Mouse (Mus musculus) neural tube, embryonic 13.5 days (tissue): Measurements from ENCODE around the gene Iqschfp. TPM values are rescaled to one million over a fixed set of nuclear protein-coding genes. Genes with fewer than 3 reads are reported as not detected.

Experiments
- ATAC-seq: fragments of 200-750 bp; cut with Nextera tagmentation; 2 replicates; pipeline ENCODE4 v1.8.0; 2017; ENCODE audit warnings: low read depth, mild to moderate bottlenecking, moderate TSS enrichment, moderate library complexity
- H3K27ac ChIP-seq: fragments of 300-500 bp; sonication (generic); replicated peaks from 2 replicates; pipeline ENCODE4 v1.5.1; 2015; ENCODE audit warnings: moderate library complexity, mild to moderate bottlenecking, inconsistent platforms
- H3K27me3 ChIP-seq: fragments of 300-500 bp; sonication (generic); 2 replicates; pipeline ENCODE4 v1.6.1; 2015; ENCODE audit warnings: mild to moderate bottlenecking, inconsistent platforms
- H3K36me3 ChIP-seq: fragments of 300-500 bp; sonication (generic); 2 replicates; pipeline ENCODE4 v1.6.1; 2015; ENCODE audit warnings: mild to moderate bottlenecking, inconsistent platforms
- H3K4me1 ChIP-seq: fragments of 300-500 bp; sonication (generic); replicated peaks from 2 replicates; pipeline ENCODE4 v1.6.1; 2015; ENCODE audit warnings: inconsistent platforms
- H3K4me2 ChIP-seq: fragments of 300-500 bp; sonication (generic); 2 replicates; pipeline ENCODE4 v1.6.1; 2015; ENCODE audit warnings: inconsistent platforms, mild to moderate bottlenecking, moderate library complexity
- H3K4me3 ChIP-seq: fragments of 300-500 bp; sonication (generic); 2 replicates; pipeline ENCODE4 v1.5.1; 2015; ENCODE audit warnings: mild to moderate bottlenecking, inconsistent platforms
- H3K9ac ChIP-seq: fragments of 300-500 bp; sonication (generic); 2 replicates; pipeline ENCODE4 v1.6.1; 2015; ENCODE audit warnings: moderate library complexity, mild to moderate bottlenecking, inconsistent platforms
- H3K9me3 ChIP-seq: fragments of 300-500 bp; sonication (generic); 2 replicates; pipeline ENCODE4 v1.6.1; 2016; ENCODE audit warnings: inconsistent platforms
- WGBS: fragments of 180-500 bp; shearing (Covaris S2); methylation state at CpG from one replicate; pipeline ENCODE4 v1.1.7; 2015; 5-methylcytosine and 5-hydroxymethylcytosine counted together
- polyA plus RNA-seq: library from polyadenylated mRNA; unstranded; fragments of >200 nt; fragmentation: Nextera tagmentation; extraction: Ambion mirVana; gene quantifications from 2 replicates; pipeline ENCODE4 v1.2.1, GENCODE M21; 2015

Iqschfp gene
- polyA plus RNA-seq, 1 experiment from 2014 or later: 4.1 TPM

DNA sequence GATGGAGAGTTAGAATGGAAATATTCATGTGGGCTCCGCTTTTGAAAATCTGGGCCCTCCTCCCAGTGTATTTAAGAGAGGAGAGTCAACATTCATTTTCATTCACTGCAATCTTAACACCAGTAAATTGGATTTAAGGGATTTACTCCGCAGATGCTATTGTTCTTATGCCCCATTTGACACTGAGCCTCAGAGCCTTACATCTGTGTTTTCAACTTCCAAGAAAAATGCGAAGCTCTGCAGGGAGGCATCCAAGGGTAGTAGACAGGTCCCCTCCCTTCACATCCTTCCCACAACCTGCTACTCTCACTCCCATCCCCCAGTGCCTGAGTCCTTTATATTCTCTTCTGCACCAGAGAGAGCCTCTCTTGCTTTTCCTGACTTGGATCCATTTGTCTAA is 68.1 kb downstream of the Iqschfp start:
- H3K27ac ChIP-seq: peak overlapping the region; percentile 62
- no peak overlapping the region for H3K4me3 ChIP-seq
- WGBS: 36% methylated on average over 3 of the region's 3 CpGs
- no peaks in the 10 kb centered on the region for H3K9me3 ChIP-seq
- H3K4me2 ChIP-seq: no peak overlapping the region
- H3K9ac ChIP-seq: no peak overlapping the region
- no peaks in the 10 kb centered on the region for H3K36me3 ChIP-seq
- peaks cover 19% of the 10 kb centered on the region for H3K4me1 ChIP-seq
- H3K27me3 ChIP-seq: no peaks in the 10 kb centered on the region
- 0 out of 2 replicates have a peak, but pooled peaks have one; percentile 55 for ATAC-seq

DNA sequence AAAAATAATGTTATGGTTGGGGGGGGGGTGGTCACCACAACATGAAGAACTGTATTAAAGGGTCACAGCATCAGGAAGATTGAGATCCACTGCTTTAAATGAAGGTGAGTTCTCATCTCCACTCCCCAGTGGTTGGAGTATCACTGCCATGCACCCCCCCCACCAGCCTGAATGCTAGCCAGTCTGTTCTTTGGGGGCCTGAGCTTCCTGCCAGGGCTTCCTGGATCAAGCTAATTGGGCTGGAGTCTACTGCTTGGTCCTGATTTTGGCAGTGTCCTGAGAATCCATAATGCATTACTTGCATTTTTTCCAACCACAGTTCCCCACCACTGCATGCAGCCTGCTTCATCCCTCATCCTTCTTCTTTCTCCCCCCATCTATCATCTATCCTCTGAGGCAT is 68.7 kb downstream of the Iqschfp start:
- H3K9ac ChIP-seq: no peak overlapping the region
- no peak overlapping the region for H3K4me3 ChIP-seq
- peaks cover 19% of the 10 kb centered on the region for H3K4me1 ChIP-seq
- no peak overlapping the region for H3K4me2 ChIP-seq
- no peaks in the 10 kb centered on the region for H3K27me3 ChIP-seq
- H3K27ac ChIP-seq: no peak overlapping the region
- ATAC-seq: no peak
- no peaks in the 10 kb centered on the region for H3K9me3 ChIP-seq
- H3K36me3 ChIP-seq: no peaks in the 10 kb centered on the region

DNA sequence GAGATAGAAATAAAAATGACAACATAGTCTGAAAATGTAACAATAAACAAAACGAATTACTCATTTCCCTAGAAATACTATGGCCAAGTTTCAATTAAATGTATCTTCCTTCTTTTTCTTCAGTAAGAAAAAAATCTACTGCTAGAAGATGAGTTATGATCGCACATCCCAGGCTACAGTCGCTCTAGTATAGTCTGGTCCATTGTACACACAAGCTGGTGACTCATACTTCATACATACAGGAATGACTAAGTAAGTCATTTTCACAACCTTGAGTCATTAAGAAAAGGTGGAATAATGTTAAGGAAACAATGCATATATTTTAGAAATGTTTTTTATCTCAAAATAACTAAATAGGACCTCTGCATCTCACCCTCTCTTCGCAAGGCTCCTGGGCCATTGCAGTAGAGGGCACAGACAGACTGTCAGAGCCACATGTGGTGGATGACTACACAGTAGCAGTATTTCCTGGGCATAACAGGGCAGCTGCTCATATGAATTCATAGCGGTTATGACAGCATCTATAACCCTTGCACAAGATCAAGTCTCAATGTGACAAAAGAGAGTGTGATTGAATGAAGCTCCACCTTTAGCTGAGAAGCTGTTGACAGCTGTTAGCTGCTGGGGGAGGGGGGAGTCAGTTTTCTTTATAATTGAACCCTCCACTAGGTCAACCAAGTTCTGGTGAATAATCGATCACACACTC is 70.1 kb downstream of the Iqschfp start:
- H3K4me1 ChIP-seq: peaks cover 19% of the 10 kb centered on the region
- ATAC-seq: no peak
- H3K9ac ChIP-seq: no peak overlapping the region
- H3K4me2 ChIP-seq: no peak overlapping the region
- no peaks in the 10 kb centered on the region for H3K36me3 ChIP-seq
- no peaks in the 10 kb centered on the region for H3K9me3 ChIP-seq
- H3K4me3 ChIP-seq: no peak overlapping the region
- no peaks in the 10 kb centered on the region for H3K27me3 ChIP-seq
- H3K27ac ChIP-seq: no peak overlapping the region
- 89% methylated on average over 6 of the region's 6 CpGs for WGBS

DNA sequence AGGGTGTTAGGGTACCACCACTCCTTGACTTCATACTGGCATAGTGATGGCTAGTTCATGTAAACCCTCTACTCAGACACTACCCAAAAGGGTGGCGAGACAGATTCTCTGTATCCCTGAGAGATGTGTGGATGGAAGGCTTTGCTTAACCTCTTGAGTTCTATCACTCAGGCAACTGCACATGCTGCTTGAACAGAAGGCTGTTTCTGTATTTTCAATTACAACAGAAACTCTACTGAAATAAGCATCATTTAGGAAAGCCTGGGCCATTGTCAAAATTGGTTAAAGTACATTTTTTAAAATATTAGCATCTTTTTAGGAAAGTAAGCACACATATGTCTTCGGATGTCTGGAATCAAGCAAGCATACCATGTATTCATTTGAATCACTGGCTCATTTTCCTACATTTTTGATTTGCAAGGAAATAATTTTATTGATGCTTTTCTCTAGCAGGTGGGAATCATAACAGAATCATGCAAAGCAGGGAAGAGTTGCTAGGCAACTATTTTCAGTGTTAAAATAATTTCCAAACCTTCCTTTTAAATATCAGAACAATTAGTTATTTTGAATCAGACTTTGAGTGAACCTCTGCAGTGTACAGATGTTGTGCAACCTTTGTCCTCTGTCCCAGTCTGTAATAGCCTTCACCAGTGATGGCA is 82.4 kb downstream of the Iqschfp start:
- H3K4me3 ChIP-seq: no peak overlapping the region
- no peaks in the 10 kb centered on the region for H3K9me3 ChIP-seq
- H3K36me3 ChIP-seq: no peaks in the 10 kb centered on the region
- no peak for ATAC-seq
- WGBS: 95% methylated on average over 2 of the region's 2 CpGs
- H3K27ac ChIP-seq: no peak overlapping the region
- H3K9ac ChIP-seq: no peak overlapping the region
- H3K27me3 ChIP-seq: no peaks in the 10 kb centered on the region
- H3K4me2 ChIP-seq: no peak overlapping the region
- no peaks in the 10 kb centered on the region for H3K4me1 ChIP-seq

DNA sequence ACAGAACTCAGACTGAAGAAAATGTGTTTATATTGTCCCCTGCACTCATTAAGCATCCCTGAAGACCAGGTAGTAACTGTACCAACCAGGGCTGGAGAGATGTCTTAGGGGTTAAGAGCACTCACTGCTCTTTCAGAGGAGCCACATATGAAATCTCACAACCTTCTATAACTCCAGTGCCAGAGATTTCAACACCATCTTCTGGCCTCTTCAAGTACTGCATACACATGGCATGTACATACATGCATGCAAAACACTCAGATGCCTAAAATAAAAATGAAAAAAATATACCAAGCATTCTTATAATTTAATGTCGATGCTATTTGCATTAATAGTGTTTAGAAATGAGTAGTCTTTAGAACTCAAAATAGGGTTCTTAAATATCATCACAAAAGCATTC is 88.0 kb downstream of the Iqschfp start:
- WGBS: 83% methylated on average over 1 of the region's 1 CpGs
- Histone ChIP-seq H3K9ac (no peak overlapping the region), H3K4me3 (no peak overlapping the region), H3K27ac (no peak overlapping the region), H3K4me1 (no peaks in the 10 kb centered on the region), H3K4me2 (no peak overlapping the region), H3K27me3 (no peaks in the 10 kb centered on the region), H3K9me3 (no peaks in the 10 kb centered on the region), H3K36me3 (no peaks in the 10 kb centered on the region)
- no peak for ATAC-seq

DNA sequence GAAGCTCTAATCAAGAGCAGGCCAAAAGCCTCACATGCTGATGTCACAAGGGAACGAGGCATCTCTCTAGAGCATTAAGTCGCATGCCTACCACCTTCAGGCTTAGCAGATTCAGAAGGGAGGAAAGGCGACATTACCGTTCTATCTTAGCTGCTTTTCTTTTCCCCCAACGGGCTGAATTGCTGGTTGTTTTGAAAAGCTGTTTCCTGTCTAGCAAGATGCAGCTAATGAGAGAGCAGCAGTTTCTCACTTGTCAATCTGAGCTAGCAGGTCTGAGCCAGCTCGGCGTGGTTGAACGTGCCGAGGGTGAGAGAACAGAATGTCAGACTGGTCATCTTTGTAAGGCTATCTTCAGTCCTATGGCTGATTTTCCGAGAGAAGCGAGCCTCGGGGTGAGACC is 91.3 kb downstream of the Iqschfp start:
- H3K4me2 ChIP-seq: no peak overlapping the region
- H3K4me1 ChIP-seq: no peaks in the 10 kb centered on the region
- no peak for ATAC-seq
- no peaks in the 10 kb centered on the region for H3K9me3 ChIP-seq
- WGBS: 64% methylated on average over 12 of the region's 12 CpGs
- H3K36me3 ChIP-seq: no peaks in the 10 kb centered on the region
- H3K27ac ChIP-seq: no peak overlapping the region
- no peak overlapping the region for H3K4me3 ChIP-seq
- no peak overlapping the region for H3K9ac ChIP-seq
- no peaks in the 10 kb centered on the region; the same call in 1 of the 2 replicates for H3K27me3 ChIP-seq

DNA sequence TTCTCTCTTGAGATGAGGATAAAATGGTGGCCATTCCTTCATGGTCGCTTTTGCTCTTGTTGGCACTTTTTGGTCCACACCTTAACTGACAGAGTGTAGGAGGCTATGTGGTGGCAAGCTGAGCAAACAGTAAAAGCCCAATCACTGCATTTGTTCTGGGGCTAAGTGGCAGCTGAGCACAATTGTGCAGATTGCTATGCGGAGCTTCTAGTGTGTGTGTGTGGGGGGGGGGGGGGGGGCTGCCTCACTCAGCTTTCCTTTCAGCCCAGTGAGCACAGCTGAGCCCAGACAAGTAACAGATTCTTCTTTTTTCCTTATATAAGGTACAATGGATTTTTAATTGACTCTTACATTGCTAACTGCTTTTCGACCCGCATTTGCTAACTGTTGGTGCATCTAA is 110.4 kb downstream of the Iqschfp start:
- no peak overlapping the region for H3K4me2 ChIP-seq
- WGBS: 59% methylated on average over 4 of the region's 4 CpGs
- no peaks in the 10 kb centered on the region for H3K27me3 ChIP-seq
- H3K36me3 ChIP-seq: no peaks in the 10 kb centered on the region
- no peaks in the 10 kb centered on the region for H3K4me1 ChIP-seq
- no peak for ATAC-seq
- H3K9me3 ChIP-seq: no peaks in the 10 kb centered on the region
- H3K9ac ChIP-seq: no peak overlapping the region
- no peak overlapping the region for H3K4me3 ChIP-seq
- no peak overlapping the region for H3K27ac ChIP-seq

DNA sequence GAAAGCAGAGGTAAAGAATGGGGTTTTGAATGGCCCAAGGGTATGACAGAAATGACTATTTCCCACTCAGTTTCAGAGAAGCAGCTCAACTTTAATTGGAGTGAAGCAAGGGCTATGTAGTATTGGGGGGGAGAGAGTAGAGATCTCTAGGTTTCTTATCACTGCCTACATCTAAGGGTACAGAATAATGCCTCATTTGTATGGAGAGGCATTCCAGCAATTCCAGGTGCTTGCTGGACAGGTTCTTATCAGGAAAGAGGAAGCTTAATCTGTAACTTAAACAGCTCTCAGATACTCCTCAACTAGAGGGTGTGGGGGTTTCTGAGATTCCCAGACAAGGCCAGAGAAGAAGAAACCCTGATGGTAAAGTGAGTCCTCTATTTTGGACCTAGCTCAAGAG is 120.3 kb downstream of the Iqschfp start:
- H3K36me3 ChIP-seq: no peaks in the 10 kb centered on the region

DNA sequence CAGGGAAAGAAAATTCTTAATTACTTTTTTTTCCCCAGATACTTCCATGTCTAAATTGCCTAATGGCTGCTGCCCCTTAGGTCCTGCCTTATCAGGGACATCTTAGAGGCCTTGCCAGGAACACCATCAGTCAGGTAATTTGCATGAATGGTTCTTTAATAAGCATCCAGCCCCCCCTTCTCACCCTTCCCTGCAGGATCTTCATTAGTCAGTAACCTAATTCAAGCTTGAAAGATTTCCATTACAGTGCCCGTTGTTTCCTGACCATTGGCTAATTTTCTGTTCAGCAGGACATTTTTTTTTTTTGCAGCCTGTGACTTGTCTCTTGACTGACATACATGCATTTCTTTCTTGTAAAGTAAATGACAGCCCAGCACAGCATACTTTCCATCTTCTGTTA is 123.8 kb downstream of the Iqschfp start:
- Histone ChIP-seq H3K27me3 (0 out of 2 replicates have a peak, but pooled peaks cover 3% of the 10 kb centered on the region), H3K4me3 (no peak overlapping the region), H3K4me2 (no peak overlapping the region), H3K4me1 (no peaks in the 10 kb centered on the region; the same call in 1 of the 2 replicates), H3K9ac (no peak overlapping the region), H3K36me3 (no peaks in the 10 kb centered on the region), H3K9me3 (no peaks in the 10 kb centered on the region), H3K27ac (no peak overlapping the region)
- 26% methylated on average over 1 of the region's 1 CpGs for WGBS
- ATAC-seq: no peak

More for the DNA sequence above, 120.3 kb downstream of the Iqschfp start:
- Histone ChIP-seq H3K4me1 (no peaks in the 10 kb centered on the region; the same call in 1 of the 2 replicates), H3K9me3 (no peaks in the 10 kb centered on the region), H3K27ac (no peak overlapping the region), H3K4me3 (no peak overlapping the region), H3K4me2 (no peak overlapping the region), H3K27me3 (no peaks in the 10 kb centered on the region), H3K9ac (no peak overlapping the region)
- no peak for ATAC-seq

DNA sequence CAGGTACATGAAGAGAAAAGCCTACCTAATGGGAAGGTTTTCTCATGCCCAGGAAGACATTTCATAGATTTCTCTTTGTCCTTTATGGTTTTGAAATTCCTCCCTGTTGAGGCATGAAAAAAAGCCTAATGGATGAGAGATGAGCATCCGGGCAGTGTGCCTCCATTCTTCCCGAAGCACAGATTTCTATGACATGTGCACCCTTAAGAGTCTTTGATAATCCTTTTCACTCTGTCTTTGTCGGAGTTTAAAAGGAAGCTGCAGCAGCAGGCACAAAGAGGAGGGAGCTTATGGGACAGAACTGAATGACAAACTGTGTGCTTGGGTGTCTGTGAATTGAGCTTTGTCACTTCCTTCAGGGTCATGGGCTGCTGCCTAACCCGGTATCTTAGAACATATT is 127.4 kb downstream of the Iqschfp start:
- no peak for ATAC-seq
- no peaks in the 10 kb centered on the region for H3K36me3 ChIP-seq
- H3K9me3 ChIP-seq: no peaks in the 10 kb centered on the region
- 0 out of 2 replicates have a peak, but pooled peaks cover 3% of the 10 kb centered on the region for H3K27me3 ChIP-seq
- H3K4me1 ChIP-seq: no peaks in the 10 kb centered on the region; the same call in 1 of the 2 replicates
- H3K4me2 ChIP-seq: no peak overlapping the region
- no peak overlapping the region for H3K4me3 ChIP-seq
- H3K27ac ChIP-seq: no peak overlapping the region
- no peak overlapping the region for H3K9ac ChIP-seq
- 46% methylated on average over 4 of the region's 4 CpGs for WGBS

DNA sequence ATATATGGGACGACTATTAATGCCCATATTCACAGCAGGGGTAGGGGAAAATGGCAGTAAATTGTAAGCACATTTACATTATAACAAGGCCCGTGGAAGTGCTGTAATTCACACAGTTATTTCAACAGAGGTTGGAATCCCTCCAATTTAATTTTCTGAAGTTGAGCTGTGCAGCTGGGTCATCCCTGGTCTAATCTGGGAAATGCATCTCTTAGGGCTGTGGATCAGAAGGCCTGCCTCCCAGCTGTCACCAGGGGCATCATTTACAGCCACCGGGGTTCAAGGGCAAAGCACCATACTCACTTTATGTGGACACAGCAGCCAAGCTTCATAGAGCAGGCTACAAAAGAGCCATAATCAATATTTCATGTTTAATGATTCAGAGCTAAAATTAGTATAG is 144.1 kb downstream of the Iqschfp start:
- Histone ChIP-seq H3K36me3 (no peaks in the 10 kb centered on the region), H3K4me3 (no peak overlapping the region), H3K9ac (no peak overlapping the region), H3K4me2 (no peak overlapping the region), H3K27ac (0 out of 2 replicates have a peak overlapping the region, but pooled peaks have one; percentile 55), H3K4me1 (peaks cover 10% of the 10 kb centered on the region), H3K27me3 (no peaks in the 10 kb centered on the region), H3K9me3 (no peaks in the 10 kb centered on the region)
- WGBS: 14% methylated on average over 3 of the region's 3 CpGs
- peak; percentile 86 for ATAC-seq

DNA sequence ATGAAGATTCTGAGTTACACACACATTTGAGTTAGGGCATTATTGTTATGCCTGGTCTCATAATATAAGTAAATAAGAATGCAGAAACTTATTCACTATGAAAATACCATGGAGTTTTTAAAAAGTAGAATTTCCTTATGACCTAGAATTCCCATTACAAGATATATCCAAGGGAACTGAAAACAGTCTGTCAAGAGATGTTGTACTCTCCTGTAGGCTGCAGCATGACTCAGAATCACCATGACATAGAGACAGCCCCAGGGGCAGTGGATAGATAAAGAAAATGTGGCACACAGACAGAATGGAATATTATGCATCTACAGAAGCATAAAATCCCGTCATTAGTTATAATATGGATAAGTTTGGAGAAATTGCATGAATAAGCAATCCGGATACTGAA is 150.9 kb downstream of the Iqschfp start:
- WGBS: 90% methylated on average over 2 of the region's 2 CpGs

More for the DNA sequence above, 150.9 kb downstream of the Iqschfp start:
- no peak overlapping the region for H3K27ac ChIP-seq
- H3K9me3 ChIP-seq: no peaks in the 10 kb centered on the region
- H3K4me1 ChIP-seq: peaks cover 15% of the 10 kb centered on the region
- H3K36me3 ChIP-seq: no peaks in the 10 kb centered on the region
- H3K27me3 ChIP-seq: peaks cover 6% of the 10 kb centered on the region; the same call in 1 of the 2 replicates
- H3K4me3 ChIP-seq: no peak overlapping the region
- no peak overlapping the region for H3K9ac ChIP-seq
- no peak overlapping the region for H3K4me2 ChIP-seq
- ATAC-seq: no peak
